Mouse (Mus musculus) hindbrain, embryonic 13.5 days (tissue): ENCODE results near the gene Btbd2. TPM values are rescaled to one million over a fixed set of nuclear protein-coding genes. Genes with fewer than 3 reads are reported as not detected.

Experiments used
- ATAC-seq: fragments of 200-750 bp; cut with Nextera tagmentation; 2 replicates; pipeline ENCODE4 v1.8.0; 2017; ENCODE audit warnings: moderate TSS enrichment; ENCODE audit not compliant: low FRiP score
- H3K27ac ChIP-seq: fragments of 300-500 bp; sonication (generic); 2 replicates; pipeline ENCODE4 v1.5.1; 2015; ENCODE audit warnings: inconsistent platforms, mild to moderate bottlenecking, moderate library complexity
- H3K27me3 ChIP-seq: fragments of 300-500 bp; sonication (generic); 2 replicates; pipeline ENCODE4 v1.6.1; 2015; ENCODE audit warnings: mild to moderate bottlenecking, inconsistent platforms
- H3K36me3 ChIP-seq: fragments of 300-500 bp; sonication (generic); 2 replicates; pipeline ENCODE4 v1.6.1; 2015; ENCODE audit warnings: mild to moderate bottlenecking, inconsistent platforms
- H3K4me1 ChIP-seq: fragments of 300-500 bp; sonication (generic); replicated peaks from 2 replicates; pipeline ENCODE4 v1.6.1; 2015; ENCODE audit warnings: inconsistent platforms
- H3K4me2 ChIP-seq: fragments of 300-500 bp; sonication (generic); 2 replicates; pipeline ENCODE4 v1.6.1; 2015; ENCODE audit warnings: inconsistent platforms, mild to moderate bottlenecking, moderate library complexity
- H3K4me3 ChIP-seq: fragments of 300-500 bp; sonication (generic); 2 replicates; pipeline ENCODE4 v1.5.1; 2015; ENCODE audit warnings: mild to moderate bottlenecking, inconsistent platforms
- H3K9ac ChIP-seq: fragments of 300-500 bp; sonication (generic); 2 replicates; pipeline ENCODE4 v1.6.1; 2015; ENCODE audit warnings: mild to moderate bottlenecking, inconsistent platforms
- H3K9me3 ChIP-seq: fragments of 300-500 bp; sonication (generic); 2 replicates; pipeline ENCODE4 v1.6.1; 2016; ENCODE audit warnings: inconsistent platforms
- WGBS: fragments of 180-500 bp; shearing (Covaris S2); methylation state at CpG from one replicate; pipeline ENCODE4 v1.1.7; 2015; 5-methylcytosine and 5-hydroxymethylcytosine counted together
- polyA plus RNA-seq: library from polyadenylated mRNA; unstranded; fragments of >200 nt; fragmentation: Nextera tagmentation; extraction: Ambion mirVana; gene quantifications from 2 replicates; pipeline ENCODE4 v1.2.1, GENCODE M21; 2015

The Btbd2 gene
- 75.7 and 77.8 TPM in 2 replicates for polyA plus RNA-seq

DNA sequence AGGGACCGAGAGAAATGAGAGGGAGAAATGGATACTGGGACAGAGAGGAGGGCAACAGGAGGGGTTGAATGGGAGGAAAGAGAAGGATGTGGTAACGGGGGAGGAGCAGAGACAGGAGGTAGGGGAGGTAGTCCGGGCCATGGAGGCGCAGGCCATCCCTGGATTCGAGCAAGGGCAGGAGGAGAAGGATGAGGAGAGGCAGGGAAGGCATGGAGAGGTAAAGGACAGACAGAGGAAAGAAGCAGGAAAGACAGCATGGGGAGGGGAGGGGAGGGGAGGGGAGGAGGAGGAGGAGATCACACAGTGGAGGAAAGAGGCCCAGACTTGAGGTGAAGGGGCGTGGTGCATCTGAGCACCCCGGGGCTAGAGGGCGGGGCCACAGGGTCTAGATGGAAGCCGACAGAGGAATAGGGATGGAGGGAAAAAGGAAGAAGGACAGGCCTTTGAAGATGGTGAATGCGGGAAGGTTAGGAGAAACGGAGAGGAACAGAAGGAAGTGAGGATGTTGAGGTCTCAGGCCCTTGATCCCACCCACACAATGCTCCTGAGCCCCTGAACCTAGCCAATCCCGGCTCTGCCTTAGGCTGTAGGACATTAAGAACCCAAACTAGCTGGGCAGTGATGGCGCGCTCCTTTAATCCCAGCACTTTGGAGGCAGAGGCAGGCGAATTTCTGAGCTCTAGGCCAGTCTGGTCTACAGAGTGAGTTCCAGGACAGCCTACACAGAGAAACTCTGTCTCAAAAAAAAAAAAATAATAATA is at the start of gene Btbd2:
Gene Btbd2, minus strand, starts transcription at position 209 of the 761 bp plus-strand sequence.
- peaks cover 44% of the 10 kb centered on the region for H3K4me1 ChIP-seq
- peak within 1 kb of the TSS; percentile 70 for H3K4me3 ChIP-seq
- peak within 1 kb of the TSS; percentile 93 for H3K27ac ChIP-seq
- peaks cover 4% of the 10 kb centered on the region; the same call in 1 of the 2 replicates for H3K36me3 ChIP-seq
- H3K9ac ChIP-seq = peak within 1 kb of the TSS; percentile 94
- H3K4me2 ChIP-seq = peak within 1 kb of the TSS; percentile 77
- no peaks in the 10 kb centered on the region for H3K9me3 ChIP-seq
- ATAC-seq = peak; percentile 44; the same call in 1 of the 2 replicates
- no peaks in the 10 kb centered on the region for H3K27me3 ChIP-seq
- 23% methylated on average over 13 of the region's 15 CpGs for WGBS

DNA sequence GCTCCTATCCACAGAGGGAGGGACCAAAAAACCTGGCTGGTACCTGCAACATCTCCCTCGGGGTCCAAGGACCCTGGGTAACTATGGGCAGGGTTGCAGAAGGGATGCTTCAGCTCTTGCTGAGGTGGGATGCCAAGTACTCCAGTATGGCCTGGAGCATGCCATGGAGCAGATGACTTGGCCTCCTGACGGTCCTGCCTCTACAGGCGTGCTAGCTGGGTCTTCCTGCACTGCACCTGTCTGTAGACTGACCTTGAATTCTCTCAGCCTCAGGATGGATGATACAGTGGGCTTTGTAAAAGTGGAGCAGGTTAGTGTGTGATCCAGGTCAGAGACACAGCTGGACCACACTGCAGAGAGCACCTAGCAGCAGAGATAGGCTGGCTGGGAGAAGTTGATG is 48.6 kb upstream of the Btbd2 start:
- H3K27me3 ChIP-seq = no peaks in the 10 kb centered on the region
- H3K36me3 ChIP-seq = peaks cover 53% of the 10 kb centered on the region
- no peak overlapping the region for H3K9ac ChIP-seq
- H3K4me2 ChIP-seq = no peak overlapping the region
- no peak overlapping the region for H3K4me3 ChIP-seq
- ATAC-seq = no peak
- WGBS = 89% methylated on average over 3 of the region's 3 CpGs
- peaks cover 36% of the 10 kb centered on the region for H3K4me1 ChIP-seq
- no peak overlapping the region for H3K27ac ChIP-seq
- H3K9me3 ChIP-seq = no peaks in the 10 kb centered on the region

DNA sequence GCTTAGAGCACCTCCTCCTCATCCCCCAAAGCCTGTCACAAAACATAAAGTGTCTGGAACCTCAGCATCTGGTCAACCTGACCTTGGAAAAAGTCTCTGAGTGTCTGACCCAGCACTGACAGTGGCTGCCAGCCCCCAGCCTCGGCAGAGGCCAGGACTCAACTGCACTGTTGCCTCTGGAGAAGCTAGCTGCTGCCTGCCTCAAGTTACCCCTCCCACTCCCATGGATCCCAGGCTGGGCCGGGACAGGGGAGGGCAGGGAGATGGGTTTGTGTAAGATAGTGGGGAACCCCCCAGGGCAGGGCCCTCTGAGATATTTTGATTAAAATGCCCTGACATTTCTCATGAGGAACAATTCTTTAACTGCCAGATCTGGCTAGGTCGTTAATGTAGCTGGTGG is 48.2 kb upstream of the Btbd2 start:
- Histone ChIP-seq H3K27me3 (no peaks in the 10 kb centered on the region), H3K9me3 (no peaks in the 10 kb centered on the region), H3K4me2 (no peak overlapping the region), H3K4me3 (no peak overlapping the region), H3K9ac (peak overlapping the region; percentile 24; the same call in 1 of the 2 replicates), H3K36me3 (peaks cover 48% of the 10 kb centered on the region), H3K27ac (no peak overlapping the region), H3K4me1 (peaks cover 40% of the 10 kb centered on the region)
- no peak for ATAC-seq
- 80% methylated on average over 3 of the region's 3 CpGs for WGBS

DNA sequence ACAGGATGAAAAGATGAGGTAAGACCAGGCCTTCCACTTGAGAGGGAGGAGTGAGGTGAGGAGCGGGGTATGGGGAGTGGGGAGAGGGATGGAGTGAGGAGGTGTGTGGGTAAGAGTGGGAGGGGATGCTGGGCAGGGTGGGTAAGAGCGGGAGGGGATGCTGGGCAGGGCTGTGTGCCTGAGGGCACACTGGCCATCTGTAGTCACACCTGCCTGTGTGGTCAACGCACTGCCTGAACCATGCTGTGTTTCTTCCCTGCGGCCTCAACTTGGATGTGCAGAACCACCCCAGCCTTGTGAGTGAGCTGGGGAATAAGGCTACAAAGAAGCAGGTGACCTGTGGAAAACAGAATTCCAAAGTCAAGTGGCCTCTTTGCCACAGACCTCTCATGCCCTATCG is 47.5 kb upstream of the Btbd2 start:
- Histone ChIP-seq H3K4me1 (peaks cover 44% of the 10 kb centered on the region), H3K9ac (0 out of 2 replicates have a peak overlapping the region, but pooled peaks have one; percentile 70), H3K27me3 (no peaks in the 10 kb centered on the region), H3K27ac (no peak overlapping the region), H3K4me3 (no peak overlapping the region), H3K9me3 (no peaks in the 10 kb centered on the region), H3K4me2 (no peak overlapping the region), H3K36me3 (peaks cover 42% of the 10 kb centered on the region)
- no peak for ATAC-seq
- 79% methylated on average over 5 of the region's 5 CpGs for WGBS

DNA sequence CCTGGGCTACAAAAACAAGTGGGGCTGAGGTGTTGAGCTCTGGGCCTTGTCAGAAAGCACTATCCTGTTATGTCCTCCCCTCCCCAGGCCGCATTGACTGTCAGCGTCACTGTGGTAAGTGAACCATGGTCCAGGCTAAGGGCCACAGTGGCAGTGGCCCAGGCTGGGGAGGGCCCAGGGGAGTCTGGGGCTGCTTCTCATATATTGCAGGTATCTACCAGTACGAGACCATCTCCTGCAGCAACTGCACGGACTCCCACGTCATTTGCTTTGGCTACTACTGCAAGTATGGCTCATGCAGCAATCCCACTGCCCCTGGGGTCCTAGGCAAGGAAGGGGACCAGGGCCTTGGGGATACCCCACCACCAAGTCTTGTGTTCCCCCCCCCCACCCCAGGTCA is 46.8 kb upstream of the Btbd2 start:
- 80% methylated on average over 5 of the region's 5 CpGs for WGBS
- H3K27ac ChIP-seq = peak overlapping the region; percentile 91
- H3K36me3 ChIP-seq = peaks cover 35% of the 10 kb centered on the region
- ATAC-seq = no peak
- H3K9ac ChIP-seq = peak overlapping the region; percentile 70; the same call in 1 of the 2 replicates
- peaks cover 44% of the 10 kb centered on the region for H3K4me1 ChIP-seq
- H3K9me3 ChIP-seq = no peaks in the 10 kb centered on the region
- H3K27me3 ChIP-seq = no peaks in the 10 kb centered on the region
- H3K4me3 ChIP-seq = peak overlapping the region; percentile 69
- H3K4me2 ChIP-seq = peak overlapping the region; percentile 74

DNA sequence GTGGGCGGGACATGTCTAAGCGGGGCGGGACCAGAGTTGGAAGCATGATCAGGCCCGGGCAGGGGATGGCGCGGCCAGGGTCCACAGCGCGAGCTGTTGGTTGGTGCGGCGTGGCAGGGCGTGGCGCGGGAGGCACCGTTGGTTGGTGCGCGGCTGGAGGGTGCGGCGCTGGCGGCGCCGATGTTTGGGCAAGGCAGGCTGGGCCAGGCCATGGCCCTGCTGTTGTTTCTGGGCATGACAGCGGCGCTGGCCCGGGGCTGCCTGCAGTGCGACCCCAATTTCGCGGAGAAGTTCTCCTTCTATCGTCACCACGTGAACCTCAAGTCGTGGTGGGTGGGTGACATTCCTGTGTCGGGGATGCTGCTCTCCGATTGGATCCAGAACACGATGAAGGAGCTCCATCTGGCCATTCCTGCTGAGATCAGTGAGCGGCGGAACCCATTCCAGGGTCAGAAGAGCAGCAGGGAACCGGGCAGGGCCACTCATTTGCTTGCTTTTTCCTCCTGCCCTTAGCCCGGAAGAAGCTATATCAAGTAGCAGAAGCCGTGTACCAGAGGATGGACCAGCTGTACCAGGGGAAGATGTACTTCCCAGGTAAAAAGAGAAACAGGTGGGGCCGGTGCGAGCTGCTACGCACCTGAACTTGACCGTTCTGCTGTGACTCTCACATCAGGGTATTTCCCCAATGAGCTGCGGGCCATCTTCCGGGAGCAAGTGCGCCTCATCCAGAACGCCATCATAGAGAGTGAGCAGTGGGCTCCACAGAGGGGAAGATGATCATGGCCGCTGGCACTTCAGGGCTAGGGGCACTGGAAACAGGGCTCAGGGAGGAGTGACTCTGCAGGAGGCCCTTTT is 45.9 kb upstream of the Btbd2 start:
- H3K4me1 ChIP-seq = peaks cover 52% of the 10 kb centered on the region
- no peaks in the 10 kb centered on the region for H3K27me3 ChIP-seq
- WGBS = 2% methylated on average over 47 of the region's 47 CpGs
- H3K27ac ChIP-seq = peak overlapping the region; percentile 91
- H3K36me3 ChIP-seq = peaks cover 34% of the 10 kb centered on the region
- no peaks in the 10 kb centered on the region for H3K9me3 ChIP-seq
- ATAC-seq = peak; percentile 89
- H3K4me3 ChIP-seq = peak overlapping the region; percentile 69
- H3K9ac ChIP-seq = peak overlapping the region; percentile 70
- H3K4me2 ChIP-seq = peak overlapping the region; percentile 74

DNA sequence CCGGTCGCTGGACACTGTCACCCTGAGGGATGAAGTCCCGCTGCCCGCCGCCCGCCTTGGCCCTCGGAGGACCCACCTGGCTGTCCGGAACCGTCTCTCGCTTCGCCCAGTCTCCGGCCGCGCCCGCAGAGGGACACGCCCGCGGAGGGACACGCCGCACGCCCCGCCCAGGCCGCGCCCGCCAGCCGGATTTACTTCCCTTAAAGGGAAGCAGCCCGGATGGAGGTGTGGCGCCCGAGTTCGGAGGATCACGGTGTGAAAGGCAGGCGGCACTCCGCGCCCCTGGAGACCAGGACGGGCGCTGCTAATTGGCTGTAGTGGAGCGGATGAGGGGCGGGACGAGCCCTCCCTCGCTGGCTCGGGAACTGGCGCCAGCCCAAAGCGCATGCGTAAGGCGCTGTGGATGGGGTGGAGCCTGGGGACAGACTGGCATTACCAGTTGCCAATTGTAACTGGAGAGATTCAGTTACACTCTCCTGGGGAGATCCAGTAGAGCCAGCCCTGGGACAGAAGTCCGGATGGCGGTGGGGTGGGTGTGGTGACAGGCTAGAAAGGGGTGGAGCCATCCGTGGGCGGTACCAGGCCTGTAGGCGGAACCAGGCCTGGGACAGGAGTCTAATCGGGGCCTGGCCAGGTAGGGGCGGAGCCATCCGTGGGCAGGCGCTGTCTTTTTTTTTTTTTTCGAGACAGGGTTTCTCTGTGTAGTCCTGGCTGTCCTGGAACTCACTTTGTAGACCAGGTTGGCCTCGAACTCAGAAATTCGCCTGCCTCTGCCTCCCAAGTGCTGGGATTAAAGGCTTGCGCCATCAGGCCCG is 45.1 kb upstream of the Btbd2 start, which contains the start of the genes Mob3a and Izumo4:
Gene Mob3a, minus strand, starts transcription at position 257 of the 815 bp plus-strand sequence.
Gene Izumo4, plus strand, starts transcription at position 464 of the 815 bp plus-strand sequence.
- Histone ChIP-seq H3K4me1 (peaks cover 52% of the 10 kb centered on the region), H3K9me3 (no peaks in the 10 kb centered on the region), H3K27ac (peak within 1 kb of the TSS; percentile 91), H3K27me3 (no peaks in the 10 kb centered on the region), H3K36me3 (peaks cover 26% of the 10 kb centered on the region), H3K9ac (peak within 1 kb of the TSS; percentile 81), H3K4me2 (peak within 1 kb of the TSS; percentile 74), H3K4me3 (peak within 1 kb of the TSS; percentile 69)
- ATAC-seq = peak; percentile 96
- under 1% methylated on average over 59 of the region's 59 CpGs for WGBS

DNA sequence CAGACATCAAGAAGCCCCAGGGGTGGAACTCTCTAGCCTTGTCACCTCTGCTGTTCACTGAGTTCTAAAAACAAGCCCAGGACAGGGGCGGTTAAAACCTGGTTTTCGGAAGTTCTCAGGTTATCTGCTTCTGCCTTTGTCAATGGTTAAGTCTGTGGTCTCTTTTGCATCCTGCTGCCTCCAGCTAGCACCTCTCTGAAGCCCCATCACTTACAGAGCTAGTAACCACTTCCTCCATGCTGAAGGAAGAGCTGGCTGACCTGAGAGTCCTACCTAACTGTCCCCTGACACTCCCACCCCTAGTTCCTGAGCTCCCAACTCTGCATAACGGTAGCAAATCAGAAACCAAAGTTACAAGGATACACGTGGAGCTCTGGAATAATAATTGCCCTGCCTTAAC is 43.9 kb upstream of the Btbd2 start:
- H3K4me1 ChIP-seq = peaks cover 58% of the 10 kb centered on the region
- no peak for ATAC-seq
- 0 out of 2 replicates have a peak overlapping the region, but pooled peaks have one; percentile 91 for H3K27ac ChIP-seq
- H3K4me2 ChIP-seq = peak overlapping the region; percentile 74
- no peaks in the 10 kb centered on the region for H3K9me3 ChIP-seq
- peak overlapping the region; percentile 81 for H3K9ac ChIP-seq
- peak overlapping the region; percentile 69 for H3K4me3 ChIP-seq
- no peaks in the 10 kb centered on the region for H3K27me3 ChIP-seq
- H3K36me3 ChIP-seq = peaks cover 18% of the 10 kb centered on the region
- 52% methylated on average over 4 of the region's 4 CpGs for WGBS

DNA sequence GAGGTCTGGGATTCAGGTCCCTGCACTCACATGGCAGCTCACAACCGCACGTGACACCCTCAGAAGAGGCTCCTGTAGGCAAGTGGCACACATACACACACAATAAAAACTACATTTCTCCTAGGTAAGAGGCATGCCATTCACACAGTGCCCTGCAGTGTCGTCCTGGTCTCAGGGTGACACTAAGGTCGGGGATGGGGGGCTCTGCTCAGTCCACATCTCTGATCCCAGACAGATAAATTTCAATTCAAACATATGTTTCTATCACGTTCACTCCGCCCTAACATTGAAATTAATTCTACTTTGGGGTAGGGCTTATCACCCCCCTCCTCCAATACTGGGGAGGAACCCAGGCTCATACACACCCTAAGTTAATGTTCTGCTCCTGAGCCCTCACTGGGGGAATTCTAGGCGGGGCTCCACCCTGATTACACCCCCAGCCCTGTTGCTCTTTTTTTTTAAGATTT is 43.2 kb upstream of the Btbd2 start:
- no peak for ATAC-seq
- Histone ChIP-seq H3K9me3 (no peaks in the 10 kb centered on the region), H3K9ac (0 out of 2 replicates have a peak overlapping the region, but pooled peaks have one; percentile 81), H3K4me1 (peaks cover 58% of the 10 kb centered on the region), H3K36me3 (peaks cover 12% of the 10 kb centered on the region), H3K27ac (no peak overlapping the region), H3K27me3 (no peaks in the 10 kb centered on the region), H3K4me3 (no peak overlapping the region), H3K4me2 (peak overlapping the region; percentile 10)
- WGBS = 89% methylated on average over 7 of the region's 7 CpGs

DNA sequence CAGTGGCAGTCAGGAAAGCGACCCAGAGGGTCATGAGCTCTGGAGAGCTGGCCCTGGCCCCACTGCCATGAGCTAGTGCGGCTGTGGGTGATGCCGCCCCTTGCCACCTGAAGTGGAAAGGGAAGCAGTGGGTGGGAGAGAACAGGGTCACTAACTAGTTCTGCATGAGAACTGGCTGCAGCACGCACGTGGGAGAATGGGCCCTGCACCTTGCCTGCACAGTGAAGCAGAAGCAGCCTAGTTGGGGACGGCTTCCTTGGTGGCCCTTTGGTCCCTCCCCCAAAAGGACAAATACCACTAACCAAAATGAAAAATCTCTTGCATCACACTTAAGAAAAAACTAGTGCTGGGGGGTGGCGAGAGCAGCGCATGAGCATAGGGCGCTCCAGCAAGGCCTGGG is 41.7 kb upstream of the Btbd2 start:
- WGBS = 93% methylated on average over 9 of the region's 9 CpGs
- no peak for ATAC-seq
- no peak overlapping the region for H3K4me3 ChIP-seq

DNA sequence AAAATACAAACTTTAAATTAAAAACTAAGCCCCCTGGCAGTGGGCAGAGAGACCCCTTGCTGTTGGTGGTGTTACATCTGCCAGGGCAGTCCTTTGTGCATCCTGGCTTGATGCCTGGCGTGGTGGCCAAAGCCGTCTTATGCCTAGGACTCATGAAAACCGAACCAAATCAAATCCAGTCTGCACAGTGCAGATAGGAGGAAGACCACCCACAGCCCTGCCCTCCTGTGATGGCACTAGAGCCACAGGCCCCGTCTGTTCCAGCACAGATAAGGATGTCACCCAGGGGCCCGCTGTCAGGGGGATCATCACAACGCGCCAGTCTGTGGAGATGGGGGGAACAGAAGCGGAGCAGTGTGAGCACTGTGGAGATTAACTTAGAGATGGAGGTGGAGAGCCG is 40.9 kb upstream of the Btbd2 start:
- Histone ChIP-seq H3K4me1 (peaks cover 41% of the 10 kb centered on the region), H3K9ac (peak overlapping the region; percentile 55), H3K27ac (no peak overlapping the region), H3K9me3 (no peaks in the 10 kb centered on the region), H3K4me2 (no peak overlapping the region), H3K27me3 (no peaks in the 10 kb centered on the region), H3K4me3 (no peak overlapping the region), H3K36me3 (peaks cover 28% of the 10 kb centered on the region)
- ATAC-seq = no peak
- 87% methylated on average over 9 of the region's 9 CpGs for WGBS

More for the DNA sequence above, 41.7 kb upstream of the Btbd2 start:
- Histone ChIP-seq H3K4me1 (peaks cover 49% of the 10 kb centered on the region), H3K27me3 (no peaks in the 10 kb centered on the region), H3K9me3 (no peaks in the 10 kb centered on the region), H3K9ac (peak overlapping the region; percentile 55), H3K27ac (no peak overlapping the region), H3K36me3 (peaks cover 24% of the 10 kb centered on the region), H3K4me2 (no peak overlapping the region)
